Mouse (Mus musculus): ENCODE data around the gene Tbca.

Gene Tbca

DNA sequence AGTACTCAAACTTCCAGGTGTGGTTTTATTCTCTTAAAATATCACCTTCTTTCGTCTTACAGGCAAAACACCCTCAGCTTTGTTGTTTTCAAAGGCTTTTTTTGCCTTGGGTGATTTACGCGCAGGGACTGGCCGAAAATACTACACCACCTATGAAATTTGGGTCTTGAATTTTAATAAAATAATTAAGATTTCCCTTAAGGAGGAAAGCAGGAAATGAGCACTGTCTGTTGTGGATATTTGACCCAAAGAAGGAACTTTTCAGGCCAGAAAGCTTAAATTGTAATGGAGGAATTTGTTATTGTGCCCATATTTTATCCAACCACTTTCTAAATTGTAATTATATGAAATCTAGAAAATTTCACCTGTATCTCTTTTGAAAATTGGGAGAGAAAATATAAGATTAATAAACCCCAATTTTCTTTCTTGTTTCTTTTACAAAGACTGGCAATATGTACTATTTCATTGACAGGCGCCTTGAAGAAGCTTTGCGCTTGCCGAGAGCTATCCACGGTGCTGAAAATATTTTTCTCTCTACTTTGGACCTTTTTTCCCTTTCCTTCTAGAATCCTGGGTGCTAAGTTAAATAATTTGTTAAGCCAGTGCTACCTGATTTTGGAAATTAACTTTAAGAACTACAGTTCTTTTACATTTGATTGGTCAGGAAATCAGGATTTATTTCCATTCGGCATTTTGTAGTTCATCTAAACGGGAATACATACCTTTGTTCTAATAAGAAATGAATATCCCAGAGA lies 89.5 kb downstream of the Tbca start:
- DNase-seq (ENCODE audit: low read depth): peak; percentile 29

DNA sequence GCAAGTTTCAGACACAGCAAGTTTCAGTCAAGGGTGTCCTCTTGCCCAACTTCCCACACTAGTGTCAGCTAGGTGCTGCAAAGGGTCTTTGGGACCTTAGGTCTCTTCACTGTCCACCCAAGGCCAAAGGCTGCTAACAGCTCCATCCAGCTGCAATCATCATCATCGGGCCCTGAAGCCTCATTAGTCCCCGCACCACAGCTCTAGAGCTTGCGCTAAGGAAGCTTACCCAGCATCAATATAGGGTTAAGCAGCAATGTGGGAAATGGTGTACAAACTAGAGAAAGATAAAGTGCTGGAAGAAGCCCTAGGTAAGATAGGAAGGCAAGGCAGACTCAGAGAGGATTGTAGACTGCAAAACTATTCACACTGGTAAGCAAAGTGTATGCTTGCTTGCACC lies 92.5 kb downstream of the Tbca start:
- DNase-seq (ENCODE audit: low read depth): no peak

DNA sequence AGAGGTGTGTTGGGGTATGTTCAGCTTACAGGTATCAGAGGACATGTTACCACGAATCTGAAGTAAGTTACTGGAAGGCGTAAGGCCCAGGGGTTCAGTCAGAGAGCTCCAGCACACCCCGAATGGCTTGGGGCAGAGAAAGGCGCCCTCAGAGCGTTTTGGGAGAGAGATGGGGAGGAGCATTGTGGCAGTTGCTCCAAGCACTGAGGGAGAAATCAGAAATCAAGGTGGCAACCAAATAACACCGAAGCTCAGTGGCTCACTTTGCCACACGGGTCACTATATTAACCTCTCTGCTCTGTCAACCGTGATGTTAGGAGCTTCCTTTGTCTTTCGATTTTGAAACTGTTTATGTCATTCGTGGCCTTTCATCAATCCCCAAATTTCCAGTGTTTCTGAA lies 93.5 kb downstream of the Tbca start:
- DNase-seq (ENCODE audit: low read depth): no peak

DNA sequence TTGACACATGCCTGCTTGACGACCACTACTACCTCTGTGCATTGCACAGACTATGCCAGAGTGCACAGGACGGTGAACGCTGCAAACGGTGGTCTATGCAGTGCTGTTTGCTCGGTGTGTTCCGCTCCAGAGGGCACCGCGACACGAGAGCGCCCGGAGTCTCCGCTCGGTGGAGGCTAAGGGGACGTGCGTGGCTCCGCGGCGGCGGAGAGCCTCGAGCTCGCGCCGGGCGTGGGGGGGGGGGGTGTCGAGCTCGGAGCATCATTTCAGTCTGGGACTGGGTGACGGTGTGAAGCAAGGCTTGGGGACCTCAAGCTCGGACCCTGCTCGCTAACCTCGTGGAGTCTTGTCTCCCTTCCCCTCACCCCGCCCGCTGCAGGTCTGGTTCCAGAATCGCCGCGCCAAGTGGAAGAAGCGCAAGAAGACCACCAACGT lies 94.0 kb downstream of the Tbca start:
- no peak for DNase-seq (ENCODE audit: low read depth)

DNA sequence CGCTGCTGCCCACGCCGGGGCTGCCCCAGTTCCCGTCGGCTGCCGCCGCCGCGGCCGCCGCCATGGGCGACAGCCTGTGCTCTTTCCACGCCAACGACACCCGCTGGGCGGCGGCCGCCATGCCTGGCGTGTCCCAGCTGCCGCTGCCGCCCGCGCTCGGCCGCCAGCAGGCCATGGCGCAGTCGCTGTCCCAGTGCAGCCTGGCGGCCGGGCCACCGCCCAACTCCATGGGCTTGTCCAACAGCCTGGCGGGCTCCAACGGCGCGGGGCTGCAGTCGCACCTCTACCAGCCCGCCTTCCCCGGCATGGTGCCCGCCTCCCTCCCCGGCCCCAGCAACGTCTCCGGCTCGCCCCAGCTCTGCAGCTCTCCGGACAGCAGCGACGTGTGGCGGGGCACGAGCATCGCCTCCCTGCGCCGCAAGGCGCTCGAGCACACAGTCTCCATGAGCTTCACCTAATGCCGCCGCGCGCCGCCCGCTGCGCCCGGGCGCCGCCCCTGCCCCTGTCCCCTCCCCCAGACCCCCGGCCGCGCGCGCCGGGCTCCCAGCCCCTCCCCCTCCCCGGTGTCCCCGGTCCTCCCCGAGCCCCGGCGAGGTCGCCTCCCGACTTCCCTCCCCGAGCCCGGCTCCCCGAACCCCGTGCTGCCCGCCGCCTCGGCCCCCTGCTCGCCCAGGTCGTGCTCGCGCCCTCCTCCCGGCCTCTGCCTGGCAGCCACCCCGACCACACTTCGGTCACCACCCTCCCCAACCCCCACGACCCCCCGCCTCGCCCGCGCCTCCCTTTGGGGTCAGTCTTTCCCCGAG lies 94.7 kb downstream of the Tbca start:
- DNase-seq (ENCODE audit: low read depth): no peak

DNA sequence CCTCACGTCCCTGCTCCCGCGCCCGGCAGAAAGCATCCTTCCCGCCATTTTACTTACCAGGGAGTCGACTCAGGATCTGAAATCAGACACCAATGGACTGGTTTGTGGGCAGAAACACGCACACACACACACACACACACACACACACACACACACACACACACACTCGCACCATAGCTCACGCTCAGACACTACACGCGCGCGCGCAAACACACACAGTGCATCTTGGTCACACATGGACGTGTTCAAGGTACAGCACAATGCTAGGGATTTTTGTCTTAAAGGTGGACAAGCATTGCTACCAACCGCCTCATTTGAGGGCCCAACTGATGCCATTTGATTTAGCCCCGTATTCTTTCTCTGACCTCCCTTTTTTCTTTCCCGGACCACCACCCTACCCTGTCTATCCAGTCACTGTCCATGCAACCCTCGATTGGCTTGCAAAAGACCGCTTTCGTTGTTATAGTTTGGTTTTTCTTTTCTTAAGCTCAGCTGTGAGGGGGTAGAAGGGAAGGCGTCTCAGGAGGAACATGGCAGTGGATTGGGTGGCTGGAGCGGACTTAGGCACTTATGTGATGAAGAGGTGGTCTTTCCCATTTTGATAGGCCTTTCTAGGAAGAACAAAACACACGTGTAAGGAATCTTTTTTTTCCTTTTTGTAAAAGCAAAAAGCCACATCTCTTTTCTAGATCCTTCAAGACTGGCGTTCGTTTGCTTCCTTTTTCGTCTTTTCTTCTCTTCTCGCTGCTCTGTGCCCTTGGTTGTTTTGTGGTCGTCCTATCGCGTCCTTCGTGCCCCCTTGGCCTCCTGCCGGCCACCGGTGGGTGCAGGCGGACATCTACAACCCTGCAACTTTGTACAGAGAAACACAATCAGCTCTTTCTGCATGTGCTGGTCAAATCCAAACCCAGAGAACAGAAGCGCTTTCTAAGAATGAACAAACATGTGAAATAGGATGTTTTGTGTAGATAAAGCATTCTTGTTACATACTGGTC lies 95.6 kb downstream of the Tbca start:
- DNase-seq (ENCODE audit: low read depth): no peak

DNA sequence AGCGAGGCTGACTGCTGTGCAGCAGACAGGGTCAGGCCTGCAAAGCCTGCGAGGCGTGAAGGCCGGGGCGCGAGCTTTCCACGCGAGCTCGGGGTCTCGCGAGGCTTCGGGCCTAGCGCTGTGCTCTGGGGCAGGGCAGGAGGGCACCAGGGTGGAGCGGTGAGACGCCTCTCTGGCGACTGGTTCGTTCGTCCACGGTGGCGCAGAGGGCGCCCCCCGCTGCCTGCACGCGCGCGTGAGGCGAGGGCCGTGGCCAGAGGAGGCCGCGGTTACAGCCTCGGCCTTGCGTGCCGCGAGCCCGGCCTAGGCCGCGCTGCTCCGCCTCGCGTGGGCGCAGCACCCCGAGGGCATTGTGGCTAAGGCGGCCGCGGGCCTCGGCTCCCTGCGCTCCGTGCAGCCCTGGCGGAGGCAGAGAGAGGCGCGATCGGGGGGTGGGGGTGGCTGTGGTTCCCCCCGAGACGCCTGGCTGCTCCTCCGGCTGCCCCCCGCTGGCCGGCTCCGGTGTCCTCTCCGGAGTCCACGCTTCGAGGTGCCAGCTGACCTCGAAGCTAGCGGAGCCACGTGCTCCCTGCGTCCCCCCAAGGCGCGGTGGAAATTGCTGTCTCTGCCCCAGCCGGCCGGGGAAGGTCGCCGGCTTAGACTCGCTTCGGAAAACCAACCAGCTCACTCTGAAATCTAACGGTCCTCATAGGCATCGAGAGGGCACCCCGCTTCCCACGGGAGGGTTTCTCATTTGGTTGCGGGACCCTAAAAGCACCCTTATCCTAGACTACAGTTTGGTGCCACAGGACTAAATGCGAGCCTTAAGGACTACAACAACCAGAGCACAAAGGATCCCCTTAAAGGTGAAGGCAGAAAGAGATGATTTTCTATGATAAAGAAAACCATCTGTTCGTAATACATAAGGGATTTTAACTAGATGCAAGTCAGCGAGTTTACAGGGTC lies 96.9 kb downstream of the Tbca start:
- no peak for DNase-seq (ENCODE audit: low read depth)

All from 416B (cell line).